Mouse (Mus musculus) megakaryocyte, adult 5-6 weeks (primary cell): ENCODE measurements at regions not wholly inside any gene's neighbourhood (a gene's known extent, or its start where the extent isn't known, plus 50 kb on each side); places are given as distances from the start of the nearest gene placed in this dataset.
"Not testable (repeated sequence)": the region's sequence is repeated elsewhere in the genome, so short reads cannot be mapped to it uniquely, and the experiment has no call there.

Experiments used
- ATAC-seq: 2 replicates; pipeline ENCODE4 v1.8.0; 2016; ENCODE audit warnings: mild to moderate bottlenecking, inconsistent platforms; ENCODE audit not compliant: poor library complexity, severe bottlenecking

DNA sequence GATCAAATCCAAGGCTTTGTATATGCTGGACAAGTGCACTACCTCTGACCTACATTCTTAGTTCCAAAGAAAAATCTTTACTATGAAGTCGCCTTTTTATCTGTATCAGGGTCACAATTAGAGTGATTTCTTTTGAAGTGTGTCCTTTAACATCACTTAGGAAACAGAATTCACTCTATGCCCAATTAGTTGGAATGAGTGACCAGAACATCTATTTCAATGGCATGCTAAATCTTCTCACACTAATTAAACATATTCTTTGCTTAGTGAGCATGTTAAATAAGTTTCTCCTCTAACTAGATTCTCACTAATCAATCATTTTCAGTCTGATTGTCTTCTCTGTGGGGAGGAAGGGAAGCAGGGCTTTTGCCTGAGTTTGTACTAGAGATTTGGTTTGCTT is 84.9 kb downstream of the Arl6ip6 start:
- ATAC-seq = no peak

DNA sequence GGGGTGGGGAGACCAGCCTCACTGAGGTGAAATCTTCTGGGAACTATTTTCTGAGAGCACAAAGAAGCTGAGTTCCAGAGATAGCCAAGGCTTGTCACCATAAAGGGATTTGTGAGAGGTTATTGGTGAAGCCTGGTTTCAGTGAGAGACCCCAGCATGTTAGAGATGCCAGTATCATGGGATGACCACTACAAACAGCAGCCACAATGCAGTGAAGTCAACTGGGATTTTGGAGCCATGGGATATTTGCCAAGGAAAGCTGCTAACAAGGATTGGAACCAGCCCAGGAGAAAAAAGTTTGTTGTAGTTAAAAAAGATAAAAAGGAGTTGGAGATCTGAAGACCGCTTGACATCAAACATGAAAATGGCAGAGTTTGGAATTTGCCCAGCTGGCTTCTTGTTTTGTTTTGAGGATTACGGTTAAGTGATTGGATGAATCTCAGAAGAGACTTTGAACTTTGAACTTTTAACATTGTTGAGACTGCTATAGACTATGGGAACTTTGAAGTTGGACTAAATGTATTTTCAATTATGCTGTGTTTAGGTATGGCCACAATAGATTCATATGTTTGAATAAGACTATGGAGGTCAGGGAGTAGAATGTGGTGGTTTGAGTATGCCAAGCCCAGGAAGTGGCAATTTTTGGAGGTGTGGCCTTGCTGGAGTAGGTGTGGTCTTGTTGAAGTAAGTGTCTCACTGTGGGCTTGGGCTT is 110.3 kb downstream of the Arl6ip6 start:
- ATAC-seq = no peak

DNA sequence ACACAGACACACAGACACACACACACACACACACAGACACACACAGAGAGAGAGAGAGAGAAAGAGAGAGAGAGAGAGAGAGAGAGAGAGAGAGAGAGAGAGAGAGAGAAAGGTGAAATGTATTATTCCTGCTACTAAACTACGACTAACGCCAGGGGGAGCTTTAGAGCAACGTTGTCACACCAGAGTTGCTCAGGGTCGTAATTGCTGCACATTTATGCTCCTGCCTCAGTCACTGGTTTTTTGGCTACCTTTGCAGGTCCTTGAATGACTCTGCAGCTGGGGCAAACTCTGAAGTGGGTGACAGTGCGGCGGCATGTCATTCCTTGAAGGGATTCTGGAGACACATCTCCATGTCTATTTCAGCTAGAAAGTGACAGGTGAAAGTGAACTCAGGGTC is 139.2 kb downstream of the Arl6ip6 start:
- no peak for ATAC-seq

DNA sequence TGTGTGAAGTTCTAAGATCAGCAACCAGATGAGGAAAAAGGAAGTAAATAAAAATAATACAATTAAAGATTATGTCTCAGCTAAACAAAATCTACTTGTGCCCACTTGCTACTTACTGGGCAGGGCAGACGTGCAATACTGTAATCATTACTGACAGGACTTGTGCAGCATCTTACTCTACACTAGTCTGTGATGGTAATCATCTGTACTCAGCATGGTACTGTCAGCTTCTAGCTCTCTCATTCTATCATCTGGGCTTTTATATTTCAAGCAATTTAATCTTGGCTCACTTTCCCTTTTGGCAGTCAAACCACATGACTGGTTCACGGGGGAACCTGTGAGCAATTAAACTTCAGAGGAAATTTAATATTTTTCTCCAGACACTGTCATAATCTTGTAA is 167.5 kb downstream of the Arl6ip6 start:
- ATAC-seq = no peak

DNA sequence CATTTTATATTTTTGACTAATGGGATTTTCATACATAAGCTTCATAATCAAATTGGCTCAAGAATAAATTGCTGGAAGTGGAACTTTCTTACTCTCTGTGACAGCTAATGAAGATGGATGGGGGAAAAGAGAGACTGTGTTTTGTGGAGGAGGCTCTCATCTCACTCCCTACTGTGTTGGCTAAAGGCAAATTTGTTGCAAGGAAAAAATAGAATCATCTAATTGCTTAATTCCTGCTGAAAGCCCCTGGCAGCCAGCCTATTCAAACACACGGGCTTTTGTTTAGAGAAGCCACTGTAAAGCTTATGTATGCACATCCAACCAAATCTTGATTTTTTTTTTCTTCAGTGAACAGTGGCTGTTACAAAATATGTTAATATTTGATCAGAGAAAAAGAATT is 190.8 kb downstream of the Arl6ip6 start:
- no peak for ATAC-seq

DNA sequence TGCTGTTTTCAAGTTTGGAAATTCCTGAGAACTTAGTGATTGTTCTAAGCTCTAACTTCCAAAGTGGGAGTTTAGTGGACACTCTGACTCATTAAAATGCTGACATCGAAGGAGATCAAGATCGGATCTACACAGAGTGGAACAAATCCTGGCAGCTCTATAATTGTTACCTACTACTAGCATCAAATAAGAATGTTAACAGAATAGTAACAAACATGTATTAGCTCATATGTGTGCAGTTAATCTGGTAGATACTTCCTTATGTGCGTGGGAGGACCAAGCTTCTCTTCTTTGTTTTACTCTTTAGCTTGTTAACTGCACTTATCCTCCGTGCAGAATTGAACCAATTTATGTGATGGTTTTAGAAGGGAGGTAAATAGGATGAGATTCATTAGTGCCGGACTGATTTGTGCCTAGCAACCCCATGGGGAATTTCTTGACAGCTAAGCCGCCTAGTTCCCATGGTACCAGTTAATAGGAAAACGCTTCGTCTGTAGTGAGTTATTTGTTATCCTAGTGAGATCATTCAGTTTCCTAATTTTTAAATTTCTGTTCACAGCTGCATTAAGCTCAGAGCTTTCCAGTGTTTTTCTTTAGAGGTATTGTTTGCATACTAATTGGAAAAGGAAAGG is 193.1 kb downstream of the Arl6ip6 start:
- no peak for ATAC-seq

DNA sequence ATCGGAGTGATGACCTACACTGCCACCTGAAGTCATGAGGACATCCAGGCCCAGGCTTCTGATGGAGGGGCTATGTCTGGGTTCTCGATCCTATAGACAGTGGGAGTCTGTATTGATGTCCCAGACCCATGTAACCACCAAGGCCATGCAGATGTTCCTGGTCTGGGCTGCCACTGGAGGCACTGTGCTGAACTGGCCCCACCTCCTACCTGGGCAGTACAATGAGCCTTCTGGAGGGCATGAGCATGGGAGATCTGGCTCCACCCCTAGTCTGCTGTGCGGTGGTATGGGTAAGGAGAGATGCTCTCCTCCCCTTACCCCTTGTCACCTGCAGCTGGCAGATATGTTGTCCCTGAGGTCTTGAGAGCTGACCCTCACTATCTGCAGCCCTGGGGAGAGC is 197.1 kb downstream of the Arl6ip6 start:
- no peak for ATAC-seq

DNA sequence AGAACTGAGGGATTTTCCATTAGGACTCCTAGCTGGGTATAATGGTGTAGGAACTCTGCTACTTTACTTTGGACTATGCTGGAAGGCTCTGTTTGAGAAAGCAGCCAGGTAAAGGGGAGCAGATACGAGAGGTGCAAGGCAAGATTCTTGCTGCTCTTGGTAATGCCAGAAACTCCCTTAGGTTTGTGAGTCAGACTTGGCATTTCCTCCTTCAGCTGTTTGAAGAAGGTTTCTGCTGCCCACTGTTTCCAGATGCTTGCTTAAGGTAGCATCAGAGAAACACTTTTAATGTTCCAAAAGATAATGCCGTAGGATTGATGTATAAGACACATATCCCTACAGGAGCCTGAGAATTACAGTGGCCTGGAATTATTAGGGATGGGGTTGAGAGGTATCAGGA is 222.9 kb downstream of the Arl6ip6 start:
- ATAC-seq = no peak

DNA sequence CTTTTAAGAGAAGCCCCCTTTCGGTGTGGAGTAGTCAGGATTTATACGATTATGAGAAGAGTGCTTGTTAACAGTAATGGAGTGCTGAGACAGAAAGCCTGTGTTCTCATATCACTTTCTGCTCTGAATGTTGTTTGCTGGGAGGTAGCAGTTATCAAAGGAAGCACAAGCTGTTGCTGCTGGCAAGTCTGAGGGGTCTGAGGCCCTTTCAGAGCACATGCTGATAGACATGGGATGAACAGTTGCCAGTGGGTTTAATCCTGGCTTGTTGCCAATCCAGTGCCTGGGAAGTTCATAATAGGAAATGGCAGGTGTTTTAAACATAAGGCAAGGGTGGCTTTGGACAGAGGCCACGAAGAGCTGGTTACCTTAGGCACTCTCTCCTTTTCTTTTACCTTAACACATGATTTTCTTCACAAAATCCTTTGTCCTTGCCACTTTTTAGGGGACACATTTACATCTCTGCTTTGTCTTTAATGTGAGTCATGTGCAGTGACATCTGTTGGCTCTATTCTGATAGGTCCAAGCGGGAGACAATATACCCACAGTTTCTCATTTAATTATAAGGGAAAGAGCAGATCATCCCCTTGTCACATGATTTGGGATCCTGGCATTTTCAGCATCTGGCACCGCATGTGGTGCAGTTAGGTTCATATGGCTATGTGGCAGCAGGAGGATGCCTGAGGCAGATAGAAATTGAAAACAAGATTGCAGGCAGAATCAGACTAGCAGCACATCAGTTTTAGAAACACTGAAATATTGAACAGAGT is 245.7 kb downstream of the Arl6ip6 start:
- ATAC-seq = no peak

DNA sequence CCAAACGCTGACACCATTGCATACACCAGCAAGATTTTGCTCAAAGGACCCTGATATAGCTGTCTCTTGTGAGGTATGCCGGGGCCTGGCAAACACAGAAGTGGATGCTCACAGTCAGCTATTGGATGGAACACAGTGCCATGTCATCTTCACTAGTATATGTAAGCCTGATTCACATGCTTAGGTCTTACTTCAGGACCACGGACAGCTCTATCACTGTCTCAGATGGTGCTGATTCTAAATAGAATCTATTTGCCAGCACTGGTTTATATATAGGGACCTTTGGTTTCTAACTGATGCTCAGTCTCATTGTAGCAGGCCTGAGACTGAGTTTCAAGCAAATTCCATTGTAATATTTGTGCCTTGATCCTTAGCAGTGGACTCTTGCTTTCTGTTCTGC is 248.8 kb downstream of the Arl6ip6 start:
- not testable (repeated sequence) for ATAC-seq

DNA sequence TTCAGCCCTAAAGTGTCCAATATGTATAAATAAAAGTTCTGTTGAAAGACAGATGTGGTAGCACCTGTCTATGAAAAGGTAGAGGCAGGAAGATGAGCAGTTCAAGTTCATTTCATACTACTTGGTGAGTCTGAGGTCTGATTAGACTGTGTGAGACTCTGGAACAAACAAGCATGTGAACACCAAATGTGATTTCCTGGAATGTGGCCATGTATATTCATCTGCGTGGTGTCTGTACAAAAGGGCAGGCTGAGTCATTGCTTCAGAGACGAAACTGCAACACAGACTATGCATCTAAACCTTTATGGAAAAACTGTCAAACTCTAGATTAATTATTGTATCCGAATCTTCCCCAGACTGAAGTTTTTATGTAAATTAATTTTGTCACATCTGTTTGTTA is 268.7 kb downstream of the Arl6ip6 start:
- no peak for ATAC-seq

DNA sequence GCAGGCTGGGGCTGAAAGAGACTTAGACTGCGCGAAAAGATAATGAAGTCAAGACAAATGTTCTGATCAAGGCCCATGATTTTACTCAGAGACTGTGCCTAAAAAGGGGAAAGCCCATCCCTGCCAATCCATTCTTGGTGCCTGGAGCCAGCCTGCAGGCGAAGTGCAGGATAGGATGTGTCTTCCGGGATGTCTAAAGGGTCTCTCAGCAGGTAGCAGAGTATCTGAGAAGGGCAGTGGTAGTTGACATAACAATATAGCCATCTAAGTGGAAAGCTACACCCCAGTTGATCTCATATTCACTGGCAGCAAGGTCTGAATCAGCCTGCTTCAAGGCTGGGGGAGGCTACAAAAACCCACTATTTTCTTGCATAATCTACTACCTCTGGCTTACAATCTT is 282.9 kb downstream of the Arl6ip6 start:
- ATAC-seq = no peak

DNA sequence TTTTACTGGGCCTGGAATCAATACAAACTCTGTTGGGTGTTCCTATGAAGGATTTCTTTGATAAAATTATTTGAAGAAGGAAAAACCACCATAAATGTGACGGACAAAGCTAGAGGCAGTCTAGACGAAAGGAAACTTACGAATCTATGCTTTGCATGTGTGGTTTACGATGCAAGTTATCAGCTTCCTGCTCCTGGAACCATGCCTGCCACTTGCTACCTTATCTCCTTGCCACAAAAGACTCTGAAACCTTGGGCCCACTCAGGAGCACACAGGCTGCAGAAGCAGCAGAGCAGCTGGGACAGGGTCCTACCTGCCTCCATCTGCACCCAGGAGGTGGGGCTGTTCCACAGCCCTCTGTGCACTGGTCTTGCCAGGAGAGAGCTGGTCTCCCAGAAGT is 287.5 kb downstream of the Arl6ip6 start:
- not testable (repeated sequence) for ATAC-seq

DNA sequence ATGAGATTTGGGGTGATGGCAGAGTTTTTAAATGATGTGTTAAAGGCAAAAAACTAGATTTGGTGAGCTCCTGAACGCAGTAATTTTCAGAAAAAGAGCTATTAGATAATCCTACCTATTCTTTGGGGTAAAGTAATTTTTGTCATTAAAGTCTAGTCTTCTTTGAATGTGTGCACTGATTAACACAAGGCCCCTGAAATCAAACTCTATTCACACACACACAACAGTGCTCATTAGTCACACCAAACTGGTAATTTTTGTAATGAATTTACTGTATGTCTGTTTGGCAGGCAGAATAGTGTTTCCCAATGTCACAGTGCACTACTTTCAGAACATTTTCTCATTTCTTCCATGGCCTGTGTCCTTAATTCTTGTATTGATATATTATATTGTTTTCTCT is 296.8 kb downstream of the Arl6ip6 start:
- no peak for ATAC-seq

DNA sequence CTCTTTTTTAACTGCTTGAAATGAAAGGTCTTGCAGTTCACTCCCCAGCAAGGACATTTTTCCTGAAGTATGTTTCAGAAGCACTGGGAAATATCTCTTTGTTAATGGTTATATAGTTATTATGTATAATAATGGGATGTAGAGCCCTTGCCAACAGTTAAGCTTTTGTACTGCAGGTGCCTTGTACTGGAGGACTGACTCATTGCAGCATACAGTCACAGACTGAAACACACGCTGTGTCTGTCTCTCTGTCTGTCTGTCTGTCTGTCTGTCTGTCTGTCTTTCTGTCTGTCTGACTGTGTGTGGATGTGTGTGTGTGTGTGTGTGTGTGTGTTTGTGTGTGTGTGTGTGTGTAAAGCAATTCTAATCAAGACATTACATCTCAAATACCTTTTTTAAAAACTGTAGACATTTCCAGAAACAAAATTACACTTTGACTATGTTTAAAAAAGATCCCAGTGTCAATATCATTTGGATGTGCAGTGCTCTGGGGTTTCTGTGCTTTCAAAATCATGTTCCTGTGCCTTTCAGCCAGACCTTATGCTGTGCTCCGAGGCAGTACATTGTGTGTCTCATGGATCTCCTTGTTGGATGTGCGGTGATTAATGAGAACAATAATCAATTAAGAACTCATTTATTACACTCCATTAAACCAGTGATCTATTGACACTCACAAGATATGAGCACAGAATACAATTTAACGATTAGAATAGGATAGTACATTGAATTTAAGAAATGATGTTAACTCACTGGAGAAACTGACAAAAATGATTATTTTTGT is 299.5 kb downstream of the Arl6ip6 start:
- no peak for ATAC-seq

DNA sequence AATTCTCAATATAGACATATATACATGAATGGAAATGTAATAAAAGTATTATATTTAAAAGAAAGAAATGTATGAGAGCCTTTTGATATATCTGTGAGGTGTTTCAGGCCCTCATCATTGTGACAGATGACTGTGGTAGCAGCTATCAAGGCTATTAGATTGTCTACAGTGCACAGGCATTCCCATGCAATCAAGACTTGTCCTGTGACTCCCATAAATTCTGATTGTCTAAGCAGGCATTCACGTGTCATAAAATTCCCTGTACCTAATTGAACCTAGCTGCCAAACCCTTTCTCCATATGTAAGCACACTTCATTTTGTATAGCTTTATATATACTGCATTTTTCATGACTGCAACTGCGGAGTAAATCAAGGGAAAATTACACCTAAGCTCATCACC is 301.3 kb downstream of the Arl6ip6 start:
- ATAC-seq = no peak

DNA sequence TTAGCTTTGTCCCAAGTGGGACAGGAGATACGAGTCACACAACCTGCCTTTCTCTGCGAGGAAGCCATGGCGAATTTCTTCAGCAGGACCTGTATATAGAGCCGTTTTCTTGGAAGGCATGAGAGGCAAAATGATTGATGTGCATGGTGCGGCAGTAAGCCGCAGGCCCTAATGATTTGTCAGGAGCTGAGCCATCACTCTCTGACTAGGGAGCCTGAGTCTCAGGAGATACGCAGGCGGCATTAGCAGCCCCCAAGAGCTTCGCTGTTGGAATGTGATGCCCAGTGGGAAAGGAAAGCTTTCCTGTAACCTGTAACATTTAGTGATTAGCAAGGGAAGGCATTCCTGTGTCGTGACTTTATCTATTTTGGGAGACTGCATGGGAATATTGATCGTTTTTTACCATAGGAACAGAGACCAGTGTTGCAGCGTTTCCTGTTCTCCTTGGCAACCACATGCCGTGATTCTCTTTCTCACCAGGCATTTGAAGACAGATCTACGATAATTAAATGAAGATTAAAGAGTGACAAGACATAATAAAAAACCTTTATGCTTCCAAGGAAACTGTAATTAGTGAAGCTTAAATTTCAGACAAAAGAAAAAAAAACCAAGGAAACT is 310.2 kb downstream of the Arl6ip6 start:
- no peak for ATAC-seq

DNA sequence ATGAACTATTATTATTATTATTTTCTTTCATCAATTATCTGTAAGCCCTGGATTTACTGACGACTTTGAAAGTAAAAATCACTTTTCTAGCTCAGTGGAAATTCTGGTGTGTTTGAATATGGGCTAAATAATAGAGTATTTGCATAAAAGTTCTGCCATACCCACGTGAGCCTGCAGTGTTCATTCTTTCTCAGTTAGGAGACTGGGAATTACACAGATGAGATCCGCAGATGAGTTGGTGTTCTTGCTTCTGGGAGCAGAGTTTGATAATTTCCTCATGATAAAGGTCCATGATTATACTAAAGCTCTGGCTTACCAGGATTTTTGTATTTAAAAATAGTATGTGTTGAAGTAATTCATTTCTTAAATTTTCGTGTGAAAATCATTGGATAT is 310.7 kb downstream of the Arl6ip6 start:
- ATAC-seq = no peak

DNA sequence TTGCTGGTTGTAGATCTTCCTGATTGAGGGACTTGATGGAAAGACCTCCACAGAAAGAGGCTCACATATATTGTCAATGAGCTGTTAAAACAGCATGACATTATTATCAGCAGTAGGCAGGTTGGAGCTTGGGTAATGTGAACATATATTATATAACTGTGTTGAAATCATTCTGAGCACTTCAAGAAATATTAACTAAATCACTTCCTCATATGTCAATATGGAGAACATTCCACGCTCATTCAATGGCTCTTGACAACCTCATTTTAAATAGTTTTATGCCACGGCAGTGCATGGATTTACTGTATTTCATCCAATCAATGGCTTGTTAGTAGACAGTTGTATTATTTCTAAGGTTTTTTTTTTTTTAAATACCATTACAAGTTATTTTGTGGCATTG is 350.6 kb downstream of the Arl6ip6 start:
- ATAC-seq = no peak

DNA sequence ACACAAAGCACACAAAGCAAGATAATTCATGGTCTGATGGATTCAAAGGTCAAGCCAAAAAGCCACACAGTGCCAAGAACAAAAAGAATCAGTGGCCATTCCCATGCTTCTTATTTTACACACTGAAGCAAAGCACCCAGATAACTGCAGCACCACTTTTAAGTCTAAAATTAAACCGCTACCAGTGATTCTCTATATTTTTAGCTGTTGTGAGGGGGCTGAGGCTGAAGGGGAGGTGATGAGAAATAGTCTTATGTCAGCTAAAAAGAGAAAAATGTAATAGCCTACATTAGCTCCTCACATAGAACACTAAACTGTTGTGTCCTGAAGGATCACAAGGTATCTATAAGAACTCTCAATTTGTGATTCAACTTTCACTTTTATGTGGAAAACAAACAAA is 382.5 kb downstream of the Arl6ip6 start:
- no peak for ATAC-seq

DNA sequence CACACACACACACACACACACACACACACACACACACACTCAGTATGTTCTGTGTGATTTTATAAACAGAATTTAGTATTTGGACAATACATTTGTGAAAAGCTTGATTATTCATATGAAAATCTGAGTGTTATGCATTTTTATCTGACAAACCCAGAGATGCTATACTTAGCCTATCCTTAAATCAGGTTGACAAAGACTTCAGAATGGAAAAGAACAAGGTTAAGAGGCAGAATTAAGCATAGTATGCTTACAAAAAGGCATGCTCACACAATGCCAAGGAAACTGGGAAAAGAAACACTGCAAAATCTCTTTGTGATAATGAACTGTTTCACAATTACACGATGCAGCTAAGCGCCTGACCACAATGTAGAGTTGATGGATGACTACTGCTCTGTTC is 414.3 kb downstream of the Arl6ip6 start:
- no peak for ATAC-seq
